Mouse (Mus musculus) bone marrow, adult 2 months (tissue): Measurements from ENCODE around the gene Orai3.

Experiments
- CTCF ChIP-seq: fragments of 200-500 bp; IDR thresholded peaks from 2 replicates; pipeline ENCODE4 v1.5.1; 2011; ENCODE audit warnings: low read length, control low read depth; ENCODE audit not compliant: control insufficient read depth, insufficient read depth
- POLR2A ChIP-seq: fragments of 200-500 bp; IDR thresholded peaks from 2 replicates; pipeline ENCODE4 v1.6.1; 2011; ENCODE audit warnings: low read depth, mild to moderate bottlenecking, control low read depth, low read length, borderline replicate concordance; ENCODE audit not compliant: control insufficient read depth

DNA sequence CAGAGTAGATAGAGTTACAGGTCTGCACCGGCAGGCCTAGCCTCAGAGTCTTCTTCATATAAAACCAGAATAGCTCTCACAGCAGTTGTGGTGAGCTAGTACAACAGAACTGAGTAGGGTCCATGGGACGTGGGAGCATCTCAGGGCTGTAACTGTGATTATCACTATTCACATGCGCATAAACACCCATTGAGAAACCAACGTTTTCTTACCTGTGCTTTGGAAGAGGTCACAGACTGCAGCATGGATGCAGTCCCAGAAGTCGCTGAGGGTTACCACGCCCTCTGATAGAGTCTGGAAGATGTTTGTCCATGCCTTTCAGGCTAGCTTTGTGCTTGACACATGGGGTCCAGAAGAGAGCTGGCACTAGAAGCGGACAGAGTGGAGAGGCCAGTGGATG lies 15.9 kb upstream of the Orai3 start:
- TF ChIP-seq POLR2A = no peak
- TF ChIP-seq CTCF = no peak
